Mouse (Mus musculus) hindbrain, embryonic 12.5 days (tissue): Measurements from ENCODE around the gene Inafm1. TPM values are rescaled to one million over a fixed set of nuclear protein-coding genes. Genes with fewer than 3 reads are reported as not detected.
"Not testable (repeated sequence)": the region's sequence is repeated elsewhere in the genome, so short reads cannot be mapped to it uniquely, and the experiment has no call there.

ENCODE experiments used
- ATAC-seq: fragments of 200-750 bp; cut with Nextera tagmentation; 2 replicates; pipeline ENCODE4 v1.8.0; 2017; ENCODE audit warnings: moderate TSS enrichment; ENCODE audit not compliant: low FRiP score
- H3K27ac ChIP-seq: fragments of 300-500 bp; sonication (generic); 2 replicates; pipeline ENCODE4 v1.5.1; 2016; ENCODE audit warnings: mild to moderate bottlenecking
- H3K27me3 ChIP-seq: fragments of 300-500 bp; sonication (generic); 2 replicates; pipeline ENCODE4 v1.6.1; 2016; ENCODE audit warnings: mild to moderate bottlenecking
- H3K36me3 ChIP-seq: fragments of 300-500 bp; sonication (generic); 2 replicates; pipeline ENCODE4 v1.6.1; 2016; ENCODE audit warnings: mild to moderate bottlenecking
- H3K4me1 ChIP-seq: fragments of 300-500 bp; sonication (generic); 2 replicates; pipeline ENCODE4 v1.6.1; 2016
- H3K4me2 ChIP-seq: fragments of 300-500 bp; sonication (generic); replicated peaks from 2 replicates; pipeline ENCODE4 v1.6.1; 2016; ENCODE audit warnings: mild to moderate bottlenecking
- H3K4me3 ChIP-seq: fragments of 300-500 bp; sonication (generic); 2 replicates; pipeline ENCODE4 v1.5.1; 2016; ENCODE audit warnings: mild to moderate bottlenecking
- H3K9ac ChIP-seq: fragments of 300-500 bp; sonication (generic); 2 replicates; pipeline ENCODE4 v1.6.1; 2016; ENCODE audit warnings: mild to moderate bottlenecking, moderate library complexity
- H3K9me3 ChIP-seq: fragments of 300-500 bp; sonication (generic); replicated peaks from 2 replicates; pipeline ENCODE4 v1.6.1; 2016; ENCODE audit warnings: mild to moderate bottlenecking
- whole genome bisulfite sequencing: fragments of 180-500 bp; shearing (Covaris S2); methylation state at CpG from one replicate; pipeline ENCODE4 v1.1.7; 2016; 5-methylcytosine and 5-hydroxymethylcytosine counted together
- polyA plus RNA-seq: library from polyadenylated mRNA; unstranded; fragments of >200 nt; fragmentation: Nextera tagmentation; extraction: Ambion mirVana; gene quantifications from 2 replicates; pipeline ENCODE4 v1.2.1, GENCODE M21; 2016

Gene Inafm1
- polyA plus RNA-seq, 1 experiment from 2014 or later, result 23.3 TPM

DNA sequence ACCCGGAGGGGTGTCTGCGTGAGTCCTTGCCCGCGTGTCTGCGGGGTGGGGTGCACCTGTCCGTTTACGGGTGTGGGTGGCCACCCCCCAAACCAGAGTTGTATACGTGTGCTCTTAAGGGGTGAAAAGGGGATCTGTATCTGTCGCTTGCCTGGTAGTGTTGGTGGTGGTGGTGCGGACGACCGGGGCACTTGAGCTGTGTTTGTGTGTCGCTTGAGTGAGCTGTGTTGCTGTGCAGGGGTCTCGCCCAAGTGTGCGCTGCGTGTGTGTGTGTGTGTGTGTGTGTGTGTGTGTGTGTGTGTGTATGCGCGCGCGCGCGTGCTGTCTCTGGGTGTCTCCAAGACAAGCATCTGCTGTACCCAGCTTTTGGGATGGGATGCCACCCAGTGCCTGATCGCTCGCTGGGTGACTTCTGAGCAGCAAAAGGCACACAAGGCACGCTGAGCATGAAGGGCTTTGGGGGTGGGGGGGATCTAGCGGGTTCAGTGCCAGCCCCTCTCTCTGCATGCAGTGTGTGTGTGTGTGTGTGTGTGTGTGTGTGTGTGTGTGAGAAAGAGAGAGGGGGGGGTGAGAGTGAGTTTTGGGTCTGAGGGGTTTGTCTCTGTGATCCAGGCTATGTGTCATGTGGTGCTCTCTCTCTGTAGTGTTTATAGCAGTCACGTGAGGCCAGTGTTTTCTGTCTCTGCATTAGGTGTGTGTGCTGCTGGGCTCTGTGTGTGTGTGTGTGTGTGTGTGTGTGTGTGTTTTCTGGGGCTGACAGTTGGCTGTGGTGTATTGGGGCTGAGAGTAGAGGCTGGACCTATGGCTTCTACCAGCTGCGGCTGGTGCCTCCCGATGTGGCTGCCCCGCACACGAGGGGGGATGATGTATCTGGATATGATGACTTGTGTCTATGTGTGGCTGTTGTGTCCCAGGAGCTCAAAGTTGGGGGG, 37.4 kb upstream of the Inafm1 start:
- H3K4me3 ChIP-seq, result peak overlapping the region; percentile 71
- no peaks in the 10 kb centered on the region for H3K9me3 ChIP-seq
- H3K4me1 ChIP-seq, result peaks cover 51% of the 10 kb centered on the region
- peak overlapping the region; percentile 65 for H3K9ac ChIP-seq
- H3K4me2 ChIP-seq, result peak overlapping the region; percentile 99
- H3K27ac ChIP-seq, result peak overlapping the region; percentile 70
- WGBS, result under 1% methylated on average over 30 of the region's 31 CpGs
- H3K27me3 ChIP-seq, result peaks cover 15% of the 10 kb centered on the region
- ATAC-seq, result no peak
- H3K36me3 ChIP-seq, result no peaks in the 10 kb centered on the region

DNA sequence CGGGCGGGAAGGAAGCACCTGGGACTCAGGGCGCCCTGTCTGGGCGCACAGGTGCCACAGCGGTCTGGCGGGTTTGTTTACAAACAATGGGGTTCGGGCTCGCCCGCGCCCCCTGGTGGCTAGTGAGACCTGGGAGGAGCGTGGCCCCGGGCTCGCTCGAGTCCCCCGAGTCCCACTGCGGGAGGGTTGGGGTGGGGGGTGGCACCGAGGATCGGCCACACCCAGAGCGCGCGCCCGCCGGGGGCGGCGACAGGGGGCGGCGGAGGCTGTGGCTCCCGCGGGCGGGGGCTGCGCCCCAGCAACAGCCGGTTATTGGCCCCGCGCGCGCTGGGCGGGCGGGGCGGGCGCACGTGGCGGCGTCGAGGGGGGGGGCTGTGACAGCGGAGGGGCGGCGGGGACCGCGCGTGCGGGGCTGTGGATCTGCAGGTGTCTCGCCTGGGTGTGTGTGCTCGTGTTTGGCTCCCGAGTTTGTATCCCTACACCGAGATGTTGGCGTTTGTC, 36.7 kb upstream of the Inafm1 start:
- Histone ChIP-seq H3K4me1 (peaks cover 51% of the 10 kb centered on the region), H3K27me3 (peaks cover 15% of the 10 kb centered on the region), H3K4me2 (peak overlapping the region; percentile 99), H3K9ac (peak overlapping the region; percentile 65), H3K9me3 (no peaks in the 10 kb centered on the region), H3K36me3 (no peaks in the 10 kb centered on the region), H3K27ac (peak overlapping the region; percentile 70), H3K4me3 (peak overlapping the region; percentile 71)
- no peak for ATAC-seq
- under 1% methylated on average over 45 of the region's 56 CpGs for WGBS

DNA sequence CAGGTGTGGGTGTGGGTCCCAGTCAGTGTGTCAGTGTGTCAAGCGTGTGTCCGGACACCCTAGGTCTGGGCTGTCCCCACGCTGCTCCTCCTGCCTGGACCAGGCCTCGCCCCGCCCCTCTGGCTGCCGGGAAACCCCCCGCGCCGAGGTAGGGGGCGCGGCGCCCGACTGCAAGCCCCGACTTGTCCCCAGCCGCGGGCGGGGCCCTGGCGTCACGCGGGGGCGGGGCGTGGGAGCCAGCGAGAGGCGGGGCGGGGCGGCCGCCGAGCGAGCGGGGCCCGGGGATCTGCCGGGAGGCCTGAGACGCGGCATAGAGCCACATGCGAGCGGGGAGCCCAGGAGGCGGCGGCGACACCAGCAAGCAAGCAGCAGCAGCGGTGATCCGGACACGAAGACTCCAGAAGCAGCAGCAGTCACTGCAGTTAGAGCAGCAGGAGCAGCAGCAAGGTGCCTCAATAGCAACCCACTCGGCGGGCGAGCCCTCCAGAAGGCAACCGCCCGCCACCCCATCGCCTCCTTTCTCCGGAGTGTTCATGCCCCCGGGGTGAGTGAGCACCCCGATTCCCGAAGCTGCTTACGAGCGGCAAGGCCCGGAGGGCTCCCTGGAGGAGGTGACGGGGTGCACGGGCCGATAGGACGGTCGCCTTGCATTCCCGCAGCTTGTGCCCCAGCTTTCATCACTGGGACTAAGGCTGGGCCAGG, 36.1 kb upstream of the Inafm1 start:
- ATAC-seq, result peak; percentile 13
- under 1% methylated on average over 55 of the region's 61 CpGs for WGBS
- peak overlapping the region; percentile 71 for H3K4me3 ChIP-seq
- H3K9me3 ChIP-seq, result no peaks in the 10 kb centered on the region
- H3K4me2 ChIP-seq, result peak overlapping the region; percentile 99
- peaks cover 51% of the 10 kb centered on the region for H3K4me1 ChIP-seq
- no peaks in the 10 kb centered on the region for H3K36me3 ChIP-seq
- H3K9ac ChIP-seq, result peak overlapping the region; percentile 65
- H3K27me3 ChIP-seq, result peaks cover 15% of the 10 kb centered on the region
- H3K27ac ChIP-seq, result peak overlapping the region; percentile 70

DNA sequence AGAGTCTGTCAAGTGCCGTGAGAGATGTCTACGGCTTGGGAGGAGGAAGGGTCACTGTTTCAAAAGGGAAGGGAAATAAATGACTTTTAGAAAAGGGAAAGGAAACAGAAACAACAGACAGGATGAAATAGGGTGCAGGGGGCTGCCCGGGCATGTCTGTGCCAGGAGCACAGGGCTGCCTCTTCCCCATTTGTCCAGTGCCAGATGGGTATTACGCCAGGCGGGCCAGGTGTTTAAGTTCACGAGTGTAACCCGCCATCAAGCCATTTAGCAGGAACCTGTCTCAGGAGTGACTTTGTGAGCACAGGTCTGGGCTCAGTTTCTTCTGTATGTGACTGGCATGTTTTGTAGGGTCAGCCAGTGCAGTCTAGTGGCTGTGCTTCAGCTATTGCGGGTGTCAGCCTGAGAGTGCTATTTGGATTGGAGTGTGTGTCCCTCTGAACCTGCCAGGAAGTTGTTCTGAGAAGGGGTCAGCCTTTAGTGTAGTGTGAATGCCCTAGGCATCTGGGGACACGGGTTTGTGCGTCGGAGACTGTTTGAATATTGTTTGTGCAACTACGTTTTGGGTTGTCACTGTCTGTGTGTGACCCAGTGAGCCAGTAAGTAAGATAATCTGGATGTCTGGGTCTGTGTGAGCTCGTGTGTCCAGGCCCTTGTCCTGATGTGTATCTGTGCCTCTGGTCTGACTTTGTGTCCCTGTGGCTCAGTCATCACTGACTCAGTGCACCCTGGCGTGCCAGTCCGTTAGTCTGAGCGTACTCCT, 35.3 kb upstream of the Inafm1 start:
- WGBS, result 46% methylated on average over 16 of the region's 16 CpGs
- H3K27ac ChIP-seq, result peak overlapping the region; percentile 70; the same call in 1 of the 2 replicates
- no peaks in the 10 kb centered on the region for H3K9me3 ChIP-seq
- peak overlapping the region; percentile 99 for H3K4me2 ChIP-seq
- peak overlapping the region; percentile 71 for H3K4me3 ChIP-seq
- H3K9ac ChIP-seq, result peak overlapping the region; percentile 65; the same call in 1 of the 2 replicates
- H3K36me3 ChIP-seq, result no peaks in the 10 kb centered on the region
- ATAC-seq, result no peak
- peaks cover 51% of the 10 kb centered on the region for H3K4me1 ChIP-seq
- H3K27me3 ChIP-seq, result peaks cover 15% of the 10 kb centered on the region

DNA sequence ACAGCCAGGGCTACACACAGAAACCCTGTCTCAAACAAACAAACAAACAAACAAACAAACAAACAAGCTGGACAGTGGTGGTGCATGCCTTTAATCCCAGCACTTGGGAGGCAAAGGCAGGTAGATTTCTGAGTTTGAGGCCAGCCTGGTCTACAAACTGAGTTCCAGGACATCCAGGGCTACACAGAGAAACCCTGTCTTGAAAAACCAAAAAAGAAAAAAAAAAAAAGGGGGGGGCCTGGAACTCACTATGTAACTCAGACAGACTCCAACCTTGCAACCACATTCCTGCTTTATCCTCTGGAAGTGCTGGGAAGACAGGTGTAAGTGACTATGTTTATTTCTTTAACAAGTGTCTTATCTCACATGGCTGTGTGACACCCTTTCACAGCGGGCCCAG, 34.7 kb upstream of the Inafm1 start, which contains the start of gene Bbc3:
Bbc3 (plus strand) TSS at position 301 of the 400 bp plus-strand sequence.
- Histone ChIP-seq H3K9ac (peak within 1 kb of the TSS; percentile 65), H3K27me3 (peaks cover 15% of the 10 kb centered on the region), H3K27ac (peak within 1 kb of the TSS; percentile 70; the same call in 1 of the 2 replicates), H3K4me2 (peak within 1 kb of the TSS; percentile 99), H3K4me1 (peaks cover 45% of the 10 kb centered on the region), H3K4me3 (peak within 1 kb of the TSS; percentile 71)
- H3K36me3 ChIP-seq, ATAC-seq, H3K9me3 ChIP-seq: not testable (repeated sequence)
- 54% methylated on average over 1 of the region's 1 CpGs for WGBS

DNA sequence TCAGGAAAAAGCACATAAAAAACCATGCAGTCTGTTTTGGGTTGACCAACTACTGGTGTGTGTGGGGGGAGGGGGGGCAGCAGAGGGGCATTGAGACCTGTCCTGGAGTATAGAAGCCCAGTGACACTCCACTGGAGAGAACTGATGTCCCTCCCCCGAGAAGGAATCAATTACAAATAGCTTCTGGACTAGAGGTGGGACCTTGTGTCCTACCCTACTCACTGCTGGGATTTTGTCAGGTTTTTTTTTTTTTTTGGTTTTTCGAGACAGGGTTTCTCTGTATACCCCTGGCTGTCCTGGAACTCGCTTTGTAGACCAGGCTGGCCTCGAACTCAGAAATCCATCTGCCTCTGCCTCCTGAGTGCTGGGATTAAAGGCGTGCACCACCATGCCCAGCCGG, 33.7 kb upstream of the Inafm1 start:
- 71% methylated on average over 6 of the region's 6 CpGs for WGBS
- H3K9me3 ChIP-seq, H3K9ac ChIP-seq, H3K4me2 ChIP-seq, ATAC-seq, H3K36me3 ChIP-seq, H3K4me3 ChIP-seq, H3K27ac ChIP-seq: not testable (repeated sequence)
- Histone ChIP-seq H3K27me3 (peaks cover 15% of the 10 kb centered on the region), H3K4me1 (peaks cover 35% of the 10 kb centered on the region)

DNA sequence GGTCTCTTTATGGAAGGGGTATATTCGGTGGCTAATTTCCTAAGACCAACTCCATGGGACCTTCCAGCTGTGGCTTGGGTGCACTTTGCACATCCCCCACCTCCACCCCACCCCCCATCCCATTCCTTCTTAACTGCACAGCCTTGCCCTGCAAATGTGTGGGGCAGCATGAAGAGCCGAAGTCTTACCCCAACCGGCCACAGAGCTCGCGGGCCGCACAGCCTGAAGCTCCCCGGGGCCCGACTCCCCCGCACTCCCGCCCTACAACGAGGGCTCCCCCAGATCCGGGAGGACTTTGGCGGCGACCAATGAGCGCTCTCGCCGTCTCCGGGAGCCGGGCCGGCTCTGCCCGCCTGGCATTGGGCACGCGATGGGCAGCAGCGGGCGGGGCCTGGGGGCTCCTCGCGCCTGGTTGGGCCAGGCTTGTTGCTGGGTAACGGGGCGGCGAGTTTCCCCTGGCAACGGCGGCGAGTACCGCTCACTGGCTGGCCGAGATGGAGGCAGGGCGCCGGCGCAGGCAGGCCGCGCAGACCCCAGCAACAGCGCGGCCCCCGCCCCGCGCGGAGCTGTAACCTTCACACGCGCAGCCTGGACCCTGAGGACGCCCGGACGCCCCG, 26.1 kb upstream of the Inafm1 start:
- Histone ChIP-seq H3K27ac (peak overlapping the region; percentile 66), H3K9me3 (no peaks in the 10 kb centered on the region), H3K4me3 (peak overlapping the region; percentile 47), H3K27me3 (no peaks in the 10 kb centered on the region), H3K4me1 (peaks cover 31% of the 10 kb centered on the region), H3K36me3 (no peaks in the 10 kb centered on the region), H3K9ac (peak overlapping the region; percentile 58), H3K4me2 (peak overlapping the region; percentile 78)
- under 1% methylated on average over 52 of the region's 52 CpGs for WGBS
- peak; percentile 90 for ATAC-seq

DNA sequence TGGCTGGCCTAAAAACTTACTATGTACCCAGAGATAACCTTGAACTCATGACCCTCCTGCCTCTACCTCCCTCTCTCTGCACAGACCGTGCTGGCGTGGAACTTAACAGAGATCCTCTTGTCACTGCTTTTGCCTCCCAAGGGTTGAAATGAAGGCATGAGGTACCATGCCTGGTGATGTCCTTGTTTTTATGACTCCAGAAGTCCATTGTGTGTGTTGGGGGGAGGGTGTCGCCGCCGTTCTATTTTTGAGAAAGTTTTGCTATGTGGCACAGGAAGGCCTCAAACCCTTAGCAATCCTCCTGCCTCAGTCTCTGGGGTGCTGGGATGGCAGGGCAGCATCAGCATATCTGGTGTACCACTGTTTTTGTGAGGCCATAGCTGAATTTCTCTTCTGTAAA, 25.5 kb upstream of the Inafm1 start:
- Histone ChIP-seq H3K9ac (peak overlapping the region; percentile 58), H3K4me3 (peak overlapping the region; percentile 47; the same call in 1 of the 2 replicates), H3K4me2 (peak overlapping the region; percentile 78), H3K36me3 (no peaks in the 10 kb centered on the region), H3K9me3 (no peaks in the 10 kb centered on the region), H3K4me1 (peaks cover 31% of the 10 kb centered on the region), H3K27me3 (no peaks in the 10 kb centered on the region), H3K27ac (peak overlapping the region; percentile 66)
- no peak for ATAC-seq
- 76% methylated on average over 5 of the region's 5 CpGs for WGBS

DNA sequence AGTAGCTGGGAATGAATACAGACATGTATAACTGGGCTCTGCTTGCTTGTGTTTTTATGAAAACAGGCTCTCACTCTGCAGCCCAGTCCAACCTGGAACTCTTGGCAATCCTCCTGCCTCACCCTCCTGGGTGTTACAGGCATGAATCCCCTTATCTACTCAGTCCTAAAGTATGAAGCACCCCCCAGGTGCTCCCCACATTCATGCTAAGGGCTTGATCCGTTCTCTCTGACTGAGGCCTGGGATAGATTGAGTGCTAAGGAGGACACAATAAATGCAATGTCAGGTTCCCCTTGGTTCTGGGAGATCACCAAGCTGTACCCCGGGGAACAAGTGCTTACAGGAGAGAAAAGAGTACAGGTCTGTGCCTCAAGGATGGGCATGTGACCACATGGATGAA, 24.2 kb upstream of the Inafm1 start:
- H3K9me3 ChIP-seq, result no peaks in the 10 kb centered on the region
- H3K27ac ChIP-seq, result no peak overlapping the region
- H3K4me2 ChIP-seq, result no peak overlapping the region

DNA sequence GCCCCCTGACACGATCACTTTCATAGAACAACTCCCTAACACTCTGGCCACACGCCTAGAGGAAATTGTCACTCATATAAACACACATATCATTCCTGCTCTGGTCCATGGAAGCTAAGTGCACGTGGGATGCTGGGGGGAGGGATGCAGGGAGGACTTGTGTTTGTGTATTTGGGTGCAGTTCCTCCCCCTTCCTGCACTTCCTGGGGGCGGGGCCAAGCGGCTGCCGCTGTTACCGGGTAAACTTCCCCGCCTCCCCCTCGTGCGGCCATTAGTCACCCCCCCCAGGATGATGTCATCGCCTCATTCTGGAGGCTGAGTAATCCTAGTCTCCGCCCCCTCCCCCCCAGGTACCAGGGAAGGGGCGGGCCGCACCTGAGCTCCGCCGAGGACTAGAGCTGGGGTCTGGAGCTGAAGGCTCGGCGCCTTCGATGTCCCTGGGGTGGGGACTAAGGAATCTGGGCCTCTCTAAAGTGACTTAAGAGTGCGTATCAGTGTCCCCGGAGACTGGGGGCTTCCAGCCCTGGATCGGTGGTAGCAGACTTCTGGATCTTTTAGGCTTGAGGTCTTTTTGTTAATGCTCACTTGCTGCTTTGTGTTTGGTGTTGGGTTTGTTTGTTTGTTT, 23.5 kb upstream of the Inafm1 start:
- H3K27ac ChIP-seq, result peak overlapping the region; percentile 70
- H3K4me2 ChIP-seq, result peak overlapping the region; percentile 71
- H3K27me3 ChIP-seq, result no peaks in the 10 kb centered on the region
- H3K9me3 ChIP-seq, result no peaks in the 10 kb centered on the region
- H3K36me3 ChIP-seq, result no peaks in the 10 kb centered on the region
- ATAC-seq, result no peak
- H3K4me1 ChIP-seq, result peaks cover 31% of the 10 kb centered on the region
- H3K4me3 ChIP-seq, result peak overlapping the region; percentile 32
- WGBS, result under 1% methylated on average over 22 of the region's 22 CpGs
- peak overlapping the region; percentile 58 for H3K9ac ChIP-seq

More for the DNA sequence above, 24.2 kb upstream of the Inafm1 start:
- Histone ChIP-seq H3K4me1 (peaks cover 31% of the 10 kb centered on the region), H3K4me3 (no peak overlapping the region), H3K36me3 (no peaks in the 10 kb centered on the region), H3K27me3 (no peaks in the 10 kb centered on the region), H3K9ac (no peak overlapping the region)
- no peak for ATAC-seq
- WGBS, result 65% methylated on average over 2 of the region's 2 CpGs

DNA sequence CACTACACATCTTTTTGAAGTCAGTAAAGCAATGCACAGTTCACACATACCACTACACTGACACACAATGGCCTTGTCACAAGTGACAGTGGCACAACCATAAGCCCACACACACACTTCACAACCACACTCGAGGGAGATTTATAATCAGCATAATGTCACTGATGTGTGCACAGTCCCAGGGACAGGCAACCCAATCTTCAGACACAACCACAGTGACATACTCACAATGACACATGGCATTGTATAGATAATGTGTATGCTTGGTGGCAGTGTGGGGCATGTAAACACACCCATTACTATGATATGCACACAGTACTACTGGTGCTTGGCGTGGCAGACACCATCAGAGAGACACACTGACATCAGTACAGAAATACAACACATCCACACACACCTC, 22.7 kb upstream of the Inafm1 start:
- Histone ChIP-seq H3K27me3 (no peaks in the 10 kb centered on the region), H3K36me3 (no peaks in the 10 kb centered on the region), H3K4me3 (no peak overlapping the region; the same call in 1 of the 2 replicates), H3K4me1 (peaks cover 31% of the 10 kb centered on the region), H3K9ac (no peak overlapping the region), H3K9me3 (no peaks in the 10 kb centered on the region), H3K27ac (peak overlapping the region; percentile 70), H3K4me2 (peak overlapping the region; percentile 71)
- ATAC-seq, result no peak
- 53% methylated on average over 2 of the region's 2 CpGs for WGBS
